Mouse (Mus musculus): ENCODE data around the gene Cd27.

DNA sequence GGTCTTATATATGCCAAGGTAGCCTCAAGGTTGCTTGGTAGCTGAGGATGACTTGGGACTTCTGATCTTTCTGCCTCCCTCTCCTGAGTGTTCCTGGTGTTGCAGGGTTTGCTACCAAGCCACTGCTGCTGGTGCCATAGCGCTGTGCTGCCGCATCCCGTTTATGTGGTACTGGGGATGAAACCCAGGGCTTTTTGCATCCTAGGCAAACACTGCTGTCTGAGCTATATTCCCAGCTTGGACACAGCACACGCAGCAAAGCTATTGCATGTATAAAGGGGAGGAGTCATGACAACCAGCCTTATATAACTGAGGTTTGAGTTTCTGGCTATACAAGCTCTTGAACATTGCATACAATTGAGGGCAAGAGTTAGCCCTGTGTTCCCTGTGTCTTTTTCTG lies 611 bp upstream of the Cd27 start:
- TF ChIP-seq CTCF (IDR thresholded peaks at IDR 0.05; ENCODE audit: low read depth, low read length) (no peak), TAL1 (conservative IDR thresholded peaks at IDR 0.05; ENCODE audit: low read depth, low read length) (no peak), GATA1 (IDR thresholded peaks at IDR 0.05; ENCODE audit: borderline replicate concordance, low read length) (no peak), POLR2AphosphoS5 (IDR thresholded peaks at IDR 0.05; ENCODE audit: insufficient replicate concordance, low read depth, low read length) (no peak), GATA2 (IDR thresholded peaks at IDR 0.05; ENCODE audit: borderline replicate concordance, low read depth, low read length) (no peak)

All from G1E (cell line).